Comparison of ENCODE assay signal across 8 mouse cellular contexts in genomic region chr17:46555673-46556583, GRCm38 (mm10). TPM values are rescaled to one million over a fixed set of nuclear protein-coding genes. Genes with fewer than 3 reads are reported as not detected.
DNase-seq lines count a peak whose midpoint lies in the region; ATAC-seq lines count a peak whose summit lies in the region.

TSS of gene Srf (minus strand) at chr17:46556175.

- H3K27ac ChIP-seq in hindbrain, embryonic 16.5 days (ENCODE audit: low read depth, low read length) = peak within 1 kb of the TSS; percentile 94
- peak within 1 kb of the TSS; percentile 65 for H3K27ac ChIP-seq in macrophage

- no peaks in the 10 kb centered on the region for H3K9me3 ChIP-seq in hindbrain, embryonic 16.5 days (ENCODE audit: control insufficient read depth, low read length)

- under 1% methylated on average over 76 of the region's 87 CpGs for WGBS in hindbrain, embryonic 16.5 days
- WGBS in macrophage (ENCODE audit: missing documents) = 1% methylated on average over 60 of the region's 87 CpGs

- H3K4me3 ChIP-seq in hindbrain, embryonic 16.5 days (ENCODE audit: low read length) = peak within 1 kb of the TSS; percentile 99
- H3K4me3 ChIP-seq in macrophage (ENCODE audit: inconsistent target) = peak within 1 kb of the TSS; percentile 54

- peak within 1 kb of the TSS; percentile 99 for H3K9ac ChIP-seq in hindbrain, embryonic 16.5 days (ENCODE audit: low read depth, low read length)

- peak; percentile 96 for ATAC-seq in hindbrain, embryonic 16.5 days

- peak within 1 kb of the TSS; percentile 88 for H3K4me2 ChIP-seq in hindbrain, embryonic 16.5 days (ENCODE audit: low read length)

- peaks cover 6% of the 10 kb centered on the region for H3K36me3 ChIP-seq in hindbrain, embryonic 16.5 days (ENCODE audit: control insufficient read depth, insufficient read depth, low read length)
- H3K36me3 ChIP-seq in macrophage (ENCODE audit: inconsistent target) = peaks cover 11% of the 10 kb centered on the region; the same call in 1 of the 2 replicates

- DNase-seq in WW6 (ENCODE audit: low read depth, low spot score) = peak; percentile 86
- peak; percentile 84 to 91 for DNase-seq in cerebellum, postnatal 4 days (ENCODE audit: low spot score in 2 of 2)
- peak; percentile 97 for DNase-seq in gastrocnemius, adult 18-20 months (ENCODE audit: low spot score)
- DNase-seq in left cerebral cortex, adult 18-20 months (ENCODE audit: low spot score in 2 of 2) = peak; percentile 97 to 98
- peak; percentile 99 for DNase-seq in right cerebral cortex, adult 18-20 months
- DNase-seq in urinary bladder, postnatal 10 days (ENCODE audit: low spot score) = peak; percentile 91

- H3K79me2 ChIP-seq in macrophage (ENCODE audit: inconsistent target) = peaks cover 39% of the 10 kb centered on the region

- H3K4me1 ChIP-seq in hindbrain, embryonic 16.5 days (ENCODE audit: control insufficient read depth, insufficient read depth, low read depth, low read length) = peaks cover 27% of the 10 kb centered on the region

- no peaks in the 10 kb centered on the region for H3K27me3 ChIP-seq in hindbrain, embryonic 16.5 days (replicated peaks; ENCODE audit: control insufficient read depth, insufficient read depth, low read length)

RNA-seq across cellular contexts. Expression of gene Srf, which starts in this region (rescaled TPM):
- 10 to 100 TPM; 80.0 to 87.2 TPM for total RNA-seq in gastrocnemius, adult 18-20 months (2021)
- 3.5 and 3.6 TPM in 2 replicates for polyA plus RNA-seq in hindbrain, embryonic 16.5 days (2015; fragmentation: Nextera tagmentation; extraction: Ambion mirVana)
- 10 to 100 TPM; 70.4 to 77.9 TPM for total RNA-seq in left cerebral cortex, adult 18-20 months (2021)
- total RNA-seq in macrophage (2018; cell fraction: chromatin; rRNA removed) = 10 to 100 TPM; 11.4 to 46.5 (median 20.8) TPM
- 10 to 100 TPM; 17.0 to 48.7 (median 22.0) TPM for total RNA-seq in macrophage (2018; cell fraction: cytosol; rRNA removed)
- total RNA-seq in macrophage (2018; cell fraction: nucleus; rRNA removed) = 10 to 100 TPM; 12.3 to 41.6 (median 22.8) TPM
- 15.1 to 25.6 TPM (median 25.2 TPM) in 3 replicates for polyA plus RNA-seq in macrophage (2018)

Comparison
In these comparisons a context has a peak if more than half of its experiments do, and no peak if none do; other contexts are left out.
1. Peak in every context shown above with its lines: DNase-seq, ATAC-seq, H3K4me3 ChIP-seq and H3K27ac ChIP-seq.